8 mouse cellular contexts compared by ENCODE assay signal in genomic region chr8:95137201-95137600, GRCm38 (mm10). TPM values are rescaled to one million over a fixed set of nuclear protein-coding genes. Genes with fewer than 3 reads are reported as not detected.
DNase-seq lines count a peak whose midpoint lies in the region; ATAC-seq and TF ChIP-seq lines count a peak whose summit lies in the region.

No protein-coding gene starts in this region.

- H3K27ac ChIP-seq in liver, embryonic 11.5 days (ENCODE audit: low read depth, low read length) = no peak overlapping the region
- peak overlapping the region; percentile 30 for H3K27ac ChIP-seq in stomach, postnatal 0 days (replicated peaks)

- H3K9ac ChIP-seq in liver, embryonic 11.5 days (ENCODE audit: low read depth, low read length) = no peak overlapping the region
- peak overlapping the region; percentile 24; the same call in 1 of the 2 replicates for H3K9ac ChIP-seq in stomach, postnatal 0 days (ENCODE audit: low read length)

- H3K36me3 ChIP-seq in megakaryocyte, embryonic 14.5 days (replicated peaks; ENCODE audit: low read length) = peaks cover 43% of the 10 kb centered on the region
- no peaks in the 10 kb centered on the region for H3K36me3 ChIP-seq in liver, embryonic 11.5 days (ENCODE audit: control insufficient read depth, insufficient read depth, low read length)
- H3K36me3 ChIP-seq in stomach, postnatal 0 days (ENCODE audit: control insufficient read depth, insufficient read depth, low read length) = no peaks in the 10 kb centered on the region; the same call in 1 of the 2 replicates

- WGBS in liver, embryonic 11.5 days = 39% methylated on average over 12 of the region's 12 CpGs
- WGBS in stomach, postnatal 0 days = 49% methylated on average over 12 of the region's 12 CpGs

- H3K4me3 ChIP-seq in megakaryocyte, embryonic 14.5 days (replicated peaks) = peak overlapping the region; percentile 84
- peak overlapping the region; percentile 39 for H3K4me3 ChIP-seq in liver, embryonic 11.5 days (ENCODE audit: low read depth, low read length)
- H3K4me3 ChIP-seq in stomach, postnatal 0 days (ENCODE audit: low read depth, low read length) = peak overlapping the region; percentile 26; the same call in 1 of the 2 replicates

- ATAC-seq in megakaryocyte, adult 5-6 weeks (ENCODE audit: poor library complexity, severe bottlenecking) = no peak
- no peak; the same call in 1 of the 2 replicates for ATAC-seq in liver, embryonic 11.5 days (replicated peaks; ENCODE audit: low FRiP score)
- peak; percentile 8; the same call in 1 of the 2 replicates for ATAC-seq in stomach, postnatal 0 days (ENCODE audit: low FRiP score, low TSS enrichment)

- no peaks in the 10 kb centered on the region for H3K9me3 ChIP-seq in megakaryocyte, embryonic 14.5 days
- H3K9me3 ChIP-seq in liver, embryonic 11.5 days (ENCODE audit: control insufficient read depth, low read length) = no peaks in the 10 kb centered on the region
- no peaks in the 10 kb centered on the region for H3K9me3 ChIP-seq in stomach, postnatal 0 days (ENCODE audit: control insufficient read depth, low read length)

- peak; percentile 33 for DNase-seq in adrenal gland, postnatal 10 days
- DNase-seq in adrenal gland, adult 18-20 months (ENCODE audit: low spot score in 2 of 2) = no peak
- no peak for DNase-seq in liver, embryonic 11.5 days (ENCODE audit: low spot score)
- DNase-seq in stomach, postnatal 0 days (ENCODE audit: low spot score) = no peak
- no peak for DNase-seq in spleen, postnatal 4 days (ENCODE audit: low spot score in 2 of 2)
- no peak for DNase-seq in gastrocnemius, postnatal 36 days

- peaks cover 62% of the 10 kb centered on the region for H3K4me1 ChIP-seq in megakaryocyte, embryonic 14.5 days
- peaks cover 25% of the 10 kb centered on the region for H3K4me1 ChIP-seq in liver, embryonic 11.5 days (replicated peaks; ENCODE audit: control insufficient read depth, insufficient read depth, low read length)
- peaks cover 8% of the 10 kb centered on the region; the same call in 1 of the 2 replicates for H3K4me1 ChIP-seq in stomach, postnatal 0 days (replicated peaks; ENCODE audit: control insufficient read depth, insufficient read depth)

- TF ChIP-seq CTCF in stomach, postnatal 0 days (IDR thresholded peaks at IDR 0.05; ENCODE audit: low read depth) = no peak

- peak overlapping the region; percentile 60 for H3K4me2 ChIP-seq in liver, embryonic 11.5 days
- H3K4me2 ChIP-seq in stomach, postnatal 0 days (replicated peaks; ENCODE audit: low read depth) = peak overlapping the region; percentile 56

- intact Hi-C loops in gastrocnemius, postnatal 36 days (cut with DNase I) = no loop called here

- H3K27me3 ChIP-seq in megakaryocyte, embryonic 14.5 days (replicated peaks) = peaks cover 79% of the 10 kb centered on the region
- peaks cover 29% of the 10 kb centered on the region for H3K27me3 ChIP-seq in liver, embryonic 11.5 days (replicated peaks; ENCODE audit: control insufficient read depth, insufficient read depth, low read length)
- H3K27me3 ChIP-seq in stomach, postnatal 0 days (ENCODE audit: control insufficient read depth, insufficient read depth, low read length) = peaks cover 2% of the 10 kb centered on the region; the same call in 1 of the 2 replicates

- TF ChIP-seq EP300 in stomach, postnatal 0 days (optimal IDR thresholded peaks at IDR 0.05) = no peak

RNA-seq across cellular contexts. Expression of gene Katnb1, which starts 56.2 kb away (rescaled TPM):
- 10 to 100 TPM in 1 of 2 experiments, 1 to 10 TPM in 1; 9.4 to 16.1 TPM for total RNA-seq in adrenal gland, postnatal 10 days (2021)
- 10 to 100 TPM; 11.3 to 15.3 TPM for total RNA-seq in adrenal gland, adult 18-20 months (2021)
- 17.2 and 46.5 TPM in 2 replicates for polyA plus RNA-seq in megakaryocyte, embryonic 14.5 days (2012; ENCODE audit: insufficient read depth, low replicate concordance)
- total RNA-seq in megakaryocyte, adult 5-6 weeks (2015) = 3.7 and 6.7 TPM in 2 replicates
- total RNA-seq in megakaryocyte, adult 5-6 weeks (2017) = 15.6 and 21.8 TPM in 2 replicates
- 25.1 and 26.6 TPM in 2 replicates for polyA plus RNA-seq in liver, embryonic 11.5 days (2014; fragmentation: Nextera tagmentation; extraction: Ambion mirVana)
- 11.6 and 12.4 TPM in 2 replicates for polyA plus RNA-seq in stomach, postnatal 0 days (2015; fragmentation: Nextera tagmentation; extraction: Ambion mirVana)
- 1 to 10 TPM; 6.1 to 8.2 TPM for total RNA-seq in gastrocnemius, postnatal 36 days (2021)

Comparison
In these comparisons a context has a peak if more than half of its experiments do, and no peak if none do; other contexts are left out.
1. H3K4me3 ChIP-seq: peak in every context shown above with its lines; median percentile 84 in megakaryocyte, embryonic 14.5 days; 39 in liver, embryonic 11.5 days; 26 in stomach, postnatal 0 days.